Mouse (Mus musculus) bone marrow macrophage, adult 2 months (primary cell): Measurements from ENCODE around the gene Pnrc2. TPM values are rescaled to one million over a fixed set of nuclear protein-coding genes. Genes with fewer than 3 reads are reported as not detected.

Source experiments
- H3K27ac ChIP-seq: 2 replicates; pipeline ENCODE4 v1.5.1; 2012; ENCODE audit warnings: low read depth, low read length; ENCODE audit not compliant: insufficient read depth
- H3K4me1 ChIP-seq: 2 replicates; pipeline ENCODE4 v1.6.1; 2012; ENCODE audit warnings: low read length; ENCODE audit not compliant: control insufficient read depth, insufficient read depth
- H3K4me3 ChIP-seq: 2 replicates; pipeline ENCODE4 v1.5.1; 2012; ENCODE audit warnings: mild to moderate bottlenecking, low read length, moderate library complexity; ENCODE audit not compliant: insufficient read depth
- CTCF ChIP-seq: IDR thresholded peaks from 2 replicates; pipeline ENCODE4 v1.5.1; 2012; ENCODE audit warnings: low read depth, mild to moderate bottlenecking, low read length, moderate library complexity
- POLR2A ChIP-seq: IDR thresholded peaks from 2 replicates; pipeline ENCODE4 v1.6.1; 2012; ENCODE audit warnings: mild to moderate bottlenecking, low read depth, low read length, borderline replicate concordance
- polyA plus RNA-seq: library from polyadenylated mRNA; stranded (reverse); fragments of >200 nt; gene quantifications from 2 replicates; pipeline ENCODE4 v1.2.4, GENCODE M21; 2012; ENCODE audit not compliant: missing spikeins, insufficient read depth, insufficient read length

The Pnrc2 gene
- polyA plus RNA-seq, 1 experiment, result 126 TPM

GRCm38 (mm10) chr4:135882023-135882422, 8.4 kb upstream of the Pnrc2 start:
- no peak for TF ChIP-seq CTCF
- no peak for TF ChIP-seq POLR2A
- Histone ChIP-seq H3K27ac (no peak overlapping the region), H3K4me3 (no peak overlapping the region), H3K4me1 (peaks cover 3% of the 10 kb centered on the region)

DNA sequence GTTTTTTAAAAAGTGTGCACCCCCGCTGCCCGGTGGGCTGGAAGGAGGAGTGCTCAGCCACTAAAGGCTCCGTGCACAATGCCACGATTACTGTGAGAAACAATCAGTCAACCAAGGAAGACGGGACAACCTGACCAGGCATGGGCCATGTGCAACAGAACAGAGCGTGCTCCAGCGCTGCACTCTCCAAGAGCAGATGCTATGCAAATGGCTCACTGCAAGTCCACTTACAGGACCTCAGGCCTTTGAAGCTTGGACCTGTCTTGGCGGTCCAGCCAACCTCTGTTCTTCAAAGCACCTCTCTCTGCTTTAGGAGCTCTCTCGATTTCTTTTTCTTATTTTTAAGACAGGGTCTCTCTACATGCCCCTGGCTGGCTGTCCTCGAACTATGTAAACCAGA, 6.9 kb upstream of the Pnrc2 start:
- H3K27ac ChIP-seq, result no peak overlapping the region
- TF ChIP-seq POLR2A (no peak), CTCF (no peak)
- H3K4me3 ChIP-seq, result no peak overlapping the region
- peaks cover 9% of the 10 kb centered on the region for H3K4me1 ChIP-seq

DNA sequence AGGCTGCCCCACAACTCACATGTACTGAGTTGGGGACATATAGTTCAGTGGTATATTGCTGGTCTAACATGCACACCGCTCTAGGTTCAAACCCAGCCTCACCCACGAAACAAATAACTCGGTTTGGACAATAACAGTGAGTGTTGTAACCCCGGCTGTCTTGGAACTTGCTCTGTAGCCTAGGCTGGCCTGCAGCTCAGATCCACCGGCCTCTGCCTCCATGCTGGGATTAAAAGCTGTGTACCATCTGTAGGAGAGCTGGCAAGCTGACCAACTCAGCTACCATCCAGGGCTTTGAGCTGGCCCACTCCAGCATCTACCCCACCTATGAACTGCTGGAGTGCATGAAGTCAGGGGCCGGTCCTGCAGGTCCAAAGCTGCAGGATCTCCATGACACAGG, 6.4 kb upstream of the Pnrc2 start:
- TF ChIP-seq POLR2A (no peak), CTCF (no peak)
- H3K4me1 ChIP-seq, result peaks cover 12% of the 10 kb centered on the region
- no peak overlapping the region for H3K27ac ChIP-seq
- no peak overlapping the region for H3K4me3 ChIP-seq

- peaks cover 20% of the 10 kb centered on the region for H3K4me1 ChIP-seq
- no peak overlapping the region for H3K27ac ChIP-seq
- TF ChIP-seq POLR2A, result no peak
- H3K4me3 ChIP-seq, result no peak overlapping the region
These were observed 5.4 kb upstream of the Pnrc2 start for GRCm38 (mm10) chr4:135879021-135879420.

DNA sequence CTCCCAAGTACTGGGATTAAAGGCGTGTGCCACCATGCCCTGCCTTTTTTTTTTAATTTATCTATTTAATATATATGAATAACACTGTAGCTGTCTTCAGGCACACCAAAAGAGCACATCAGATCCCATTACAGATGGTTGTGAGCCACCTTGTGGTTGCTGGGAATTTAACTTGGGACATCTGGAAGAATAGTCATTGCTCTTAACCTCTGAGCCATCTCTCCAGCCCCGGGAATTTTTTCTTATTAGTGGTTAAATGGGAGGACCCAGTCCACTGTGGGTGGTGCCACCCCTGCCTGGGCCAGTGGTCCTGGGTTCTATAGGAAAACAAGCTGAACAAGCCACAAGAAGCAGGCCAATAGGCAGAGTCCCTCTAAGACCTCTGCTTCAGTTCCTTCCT, 4.1 kb upstream of the Pnrc2 start:
- H3K4me1 ChIP-seq, result peaks cover 20% of the 10 kb centered on the region
- no peak overlapping the region for H3K27ac ChIP-seq
- TF ChIP-seq CTCF (no peak), POLR2A (no peak)
- no peak overlapping the region for H3K4me3 ChIP-seq

DNA sequence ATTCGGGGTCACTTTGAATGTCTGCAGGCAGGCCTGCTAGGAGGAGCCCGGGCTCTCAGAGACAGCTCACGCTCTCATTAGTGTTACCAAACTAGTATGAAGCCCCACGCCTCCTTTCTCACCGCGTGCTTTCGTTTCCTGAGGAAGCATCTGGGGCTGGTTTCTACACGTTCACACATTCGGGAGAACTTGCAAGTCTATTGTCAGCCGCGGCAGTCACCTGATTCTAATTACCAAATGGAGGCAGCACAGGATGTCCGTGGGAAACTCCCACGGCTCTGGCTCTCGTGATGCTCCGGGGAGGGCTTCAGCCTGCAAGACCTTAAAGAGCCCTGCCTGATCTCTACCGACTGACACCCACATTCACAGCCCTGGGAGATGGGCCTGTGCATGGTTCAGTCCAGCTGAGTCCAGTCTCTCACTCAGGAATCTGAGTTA, 3.0 kb upstream of the Pnrc2 start:
- no peak for TF ChIP-seq POLR2A
- TF ChIP-seq CTCF, result no peak

GRCm38 (mm10) chr4:135875991-135876582, 2.4 kb upstream of the Pnrc2 start:
- Histone ChIP-seq H3K4me1 (peaks cover 20% of the 10 kb centered on the region), H3K4me3 (peak overlapping the region; percentile 43)
- TF ChIP-seq POLR2A (no peak), CTCF (no peak)

More for the DNA sequence above, 3.0 kb upstream of the Pnrc2 start:
- H3K4me3 ChIP-seq, result peak overlapping the region; percentile 43
- H3K4me1 ChIP-seq, result peaks cover 20% of the 10 kb centered on the region
- H3K27ac ChIP-seq, result peak overlapping the region; percentile 100

GRCm38 (mm10) chr4:135875546-135875945, 1.9 kb upstream of the Pnrc2 start:
- Histone ChIP-seq H3K4me3 (peak overlapping the region; percentile 43; the same call in 1 of the 2 replicates), H3K27ac (peak overlapping the region; percentile 100), H3K4me1 (peaks cover 20% of the 10 kb centered on the region)
- TF ChIP-seq POLR2A (no peak), CTCF (no peak)

More at GRCm38 (mm10) chr4:135875991-135876582, 2.4 kb upstream of the Pnrc2 start:
- H3K27ac ChIP-seq, result peak overlapping the region; percentile 100

- TF ChIP-seq POLR2A (no peak), CTCF (peak; percentile 12; the same call in 1 of the 2 replicates)
- H3K27ac ChIP-seq, result peak overlapping the region; percentile 100
- peak overlapping the region; percentile 47 for H3K4me3 ChIP-seq
- H3K4me1 ChIP-seq, result peaks cover 20% of the 10 kb centered on the region
These were observed 1.2 kb upstream of the Pnrc2 start for GRCm38 (mm10) chr4:135874564-135875535.
